Mouse (Mus musculus) lung, adult 18-20 months (tissue): ENCODE results near the gene Cacnb1.

Experiments used
- DNase-seq, 2 experiments: peaks; one replicate each; pipeline ENCODE4 v3.0.0; 2022; ENCODE audit warnings: mixed read lengths in 2 of 2

The Cacnb1 gene

DNA sequence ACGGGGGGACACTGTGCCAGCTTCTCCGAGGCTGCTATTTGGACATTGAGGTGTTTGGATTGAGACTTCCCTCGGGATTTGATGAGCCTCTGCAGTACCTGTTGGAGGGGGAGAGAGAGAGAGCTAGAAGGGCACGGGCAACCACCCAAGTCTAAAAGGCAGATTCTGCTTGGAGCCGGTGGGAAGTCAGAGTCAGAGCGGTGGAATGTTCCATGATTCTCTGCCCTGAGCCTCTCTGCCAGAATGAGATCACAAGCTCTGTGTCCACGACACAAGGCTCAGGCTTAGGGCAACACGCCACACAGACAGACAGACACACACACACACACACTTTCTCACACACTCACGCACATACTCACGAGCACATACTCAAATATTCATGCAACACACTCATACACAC, 17.1 kb downstream of the Cacnb1 start:
- DNase-seq, result peak in 1 of 2 experiments; percentile 26

DNA sequence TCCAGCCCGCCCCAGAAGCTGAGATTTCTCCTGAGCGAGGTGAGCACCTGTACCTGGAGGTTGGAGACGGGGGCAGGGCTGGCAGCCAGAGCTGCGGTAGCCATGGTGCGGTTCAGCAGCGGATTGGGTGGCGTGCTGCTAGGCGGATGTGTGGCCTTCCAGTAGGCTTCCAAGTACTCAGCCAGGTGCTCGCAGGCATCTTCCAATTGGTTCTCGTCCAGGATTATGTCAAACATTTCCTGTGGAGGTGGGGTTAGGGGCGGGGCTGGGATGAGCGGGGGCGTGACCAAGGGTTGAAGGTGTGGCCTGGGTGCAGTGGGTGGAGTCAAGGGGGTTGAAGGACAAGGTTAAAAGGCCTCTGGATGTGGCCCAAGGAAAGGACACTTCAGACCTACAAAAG, 17.8 kb downstream of the Cacnb1 start:
- DNase-seq, result peak; percentile 66 to 72

DNA sequence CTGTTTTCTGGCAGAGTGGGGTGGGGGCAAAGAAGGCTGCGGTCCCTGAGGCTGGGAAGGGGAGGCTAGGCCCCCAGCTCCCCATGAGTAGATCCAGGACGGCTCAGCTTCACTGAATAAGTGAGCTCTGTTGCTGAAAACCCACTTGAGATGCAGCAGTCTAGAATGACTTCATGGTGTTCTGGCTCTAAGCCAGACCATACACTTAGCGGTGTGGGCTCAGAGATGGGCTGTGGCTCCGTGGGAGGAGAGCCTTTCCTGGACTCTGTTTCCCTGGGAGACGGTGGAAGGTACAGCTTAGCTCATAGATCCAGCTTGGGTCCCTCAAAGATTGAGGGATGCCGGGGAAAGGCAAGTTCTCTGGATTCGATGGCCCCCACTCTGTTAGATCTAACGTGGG, 18.7 kb downstream of the Cacnb1 start:
- DNase-seq, result peak in 1 of 2 experiments; percentile 30

DNA sequence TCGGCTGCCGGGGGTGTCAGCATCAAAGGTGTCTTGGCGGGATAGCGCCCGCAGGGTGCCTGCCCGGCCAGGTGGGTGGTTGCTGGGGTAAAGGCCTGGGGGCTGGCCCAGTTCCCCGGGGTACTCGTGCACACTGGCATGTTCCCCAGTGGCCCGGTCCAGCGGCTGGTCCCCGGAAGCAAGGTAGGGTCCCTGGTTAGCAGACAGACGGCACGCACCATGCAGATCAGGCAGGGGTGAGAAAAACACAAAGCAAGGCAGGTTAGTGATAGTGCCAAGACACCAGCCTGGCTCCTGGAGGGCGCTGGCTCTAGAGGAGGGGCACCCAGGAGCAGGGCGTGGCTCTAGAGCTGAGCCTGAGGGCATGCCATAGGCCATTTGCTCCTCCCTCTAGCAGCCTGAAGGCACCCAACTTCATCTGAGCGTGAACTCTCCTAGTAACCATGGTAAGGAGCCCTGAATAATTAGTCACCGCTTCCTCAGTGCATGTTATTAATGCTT, 19.6 kb downstream of the Cacnb1 start:
- peak; percentile 59 for DNase-seq

DNA sequence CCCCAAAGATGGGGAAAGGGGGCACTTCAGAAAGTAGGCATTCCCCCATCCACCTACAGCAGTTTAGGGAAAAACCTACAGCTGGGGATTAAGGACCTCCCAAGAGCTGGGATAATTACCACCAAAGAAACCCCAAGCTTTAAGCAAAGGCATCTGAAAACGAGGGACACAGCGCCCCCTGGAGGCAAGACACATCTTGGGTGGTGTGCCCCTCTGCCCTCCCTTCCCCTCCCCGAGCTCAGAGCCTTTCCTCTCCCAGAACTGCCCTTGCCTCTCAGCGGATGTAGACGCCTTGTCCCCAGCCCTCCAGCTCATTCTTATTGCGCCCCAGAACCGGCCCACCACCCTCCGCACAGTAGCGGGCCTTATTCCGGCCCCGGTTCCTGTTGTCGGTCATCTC, 20.2 kb downstream of the Cacnb1 start:
- peak; percentile 75 to 83 for DNase-seq

DNA sequence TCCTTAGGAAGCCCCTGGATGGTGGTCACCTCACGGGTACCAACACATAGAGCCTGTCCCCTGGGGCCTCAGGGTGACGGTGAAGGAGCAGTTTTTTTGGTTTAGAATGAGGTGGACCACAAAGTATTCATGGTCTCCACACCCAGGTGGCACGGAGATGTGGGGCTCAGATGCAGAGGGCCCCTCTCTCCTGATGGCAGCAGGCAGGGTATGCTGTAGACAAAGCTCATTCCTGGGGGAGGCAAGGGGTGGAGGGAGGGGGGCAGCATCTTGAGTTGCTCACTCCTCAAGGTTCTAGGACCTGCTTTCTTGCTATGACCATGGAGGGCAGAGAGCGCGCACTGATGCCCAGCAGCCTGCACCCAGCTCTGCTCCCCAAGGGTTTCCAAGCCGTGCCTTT, 20.8 kb downstream of the Cacnb1 start:
- DNase-seq, result no peak

DNA sequence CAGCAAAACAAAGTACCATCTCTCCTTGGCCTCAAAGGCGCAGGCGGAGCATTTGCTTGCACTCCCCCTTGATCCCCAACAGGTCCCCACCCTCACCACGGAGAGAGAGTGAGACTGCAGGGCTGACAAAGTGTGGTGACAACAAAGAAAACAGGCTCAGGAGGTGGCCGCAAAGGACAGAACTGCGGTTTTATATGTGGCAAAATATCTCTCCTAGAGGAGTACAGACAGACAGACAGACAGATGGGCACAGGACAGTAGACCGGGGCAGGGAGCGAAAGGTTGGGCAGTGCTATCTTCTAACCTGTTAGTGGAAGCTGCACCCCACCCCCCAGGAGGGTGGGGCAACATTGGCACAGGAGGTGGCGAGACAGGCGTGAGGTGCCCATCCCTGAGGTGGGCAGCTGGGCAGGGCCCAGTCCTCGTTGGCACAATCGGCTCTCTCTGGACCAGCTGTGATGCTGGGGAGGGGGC, 21.4 kb downstream of the Cacnb1 start:
- DNase-seq, result no peak

DNA sequence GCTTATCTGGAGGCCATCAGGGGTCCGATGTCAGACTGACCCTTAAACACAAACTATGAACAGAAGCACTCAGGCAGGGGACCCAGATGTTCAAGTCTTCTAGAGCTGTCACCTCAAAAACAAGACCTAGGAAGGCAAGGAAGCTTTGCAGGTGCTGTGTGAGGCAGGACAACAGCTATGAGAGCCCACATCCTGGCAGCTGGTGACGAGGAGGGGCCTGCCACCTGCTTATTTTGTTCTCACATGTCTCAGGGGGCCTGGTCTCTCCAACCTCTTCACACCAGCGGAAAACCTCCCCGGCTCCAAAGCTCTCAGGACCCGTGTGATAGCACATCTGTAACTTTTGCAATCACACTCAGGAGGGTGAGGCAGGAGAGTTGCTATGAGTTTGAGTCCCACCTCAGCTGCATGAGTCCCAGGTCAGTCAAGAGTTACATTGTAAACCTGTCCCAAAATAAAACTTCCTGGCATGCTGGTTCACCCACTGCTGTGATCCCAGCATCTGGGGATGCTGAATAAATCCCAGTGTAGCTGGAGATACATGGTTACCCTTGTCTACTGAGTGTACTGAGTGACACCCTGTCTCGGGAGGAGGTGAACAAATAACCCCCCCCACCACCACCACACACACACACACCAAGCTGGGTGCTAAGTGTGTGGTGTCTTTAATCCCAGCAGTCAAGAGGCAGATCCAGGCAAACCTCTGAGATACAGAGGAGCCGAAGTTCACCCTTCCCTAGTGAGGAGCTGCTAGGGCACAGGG, 22.3 kb downstream of the Cacnb1 start:
- DNase-seq, result peak; percentile 13 to 37

DNA sequence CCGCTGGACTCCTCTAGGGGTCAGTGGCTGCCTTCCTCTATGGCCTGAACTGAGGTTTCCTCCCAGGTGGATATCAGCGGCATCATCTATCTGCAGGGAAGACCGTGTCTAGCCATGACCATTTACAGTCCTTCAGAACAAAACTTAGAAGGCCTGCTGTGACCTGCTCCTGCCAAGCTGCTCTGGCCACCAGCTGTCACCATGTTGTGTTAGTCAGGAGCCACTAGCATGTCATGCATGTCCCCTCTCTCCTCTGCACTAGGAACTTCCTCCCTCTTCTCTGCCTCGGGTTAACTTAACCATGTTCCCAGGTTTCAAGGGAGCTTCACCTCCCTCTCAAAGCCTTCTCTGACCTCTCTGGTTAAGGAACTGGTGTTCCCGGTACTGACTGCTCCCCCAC, 23.1 kb downstream of the Cacnb1 start:
- no peak for DNase-seq

DNA sequence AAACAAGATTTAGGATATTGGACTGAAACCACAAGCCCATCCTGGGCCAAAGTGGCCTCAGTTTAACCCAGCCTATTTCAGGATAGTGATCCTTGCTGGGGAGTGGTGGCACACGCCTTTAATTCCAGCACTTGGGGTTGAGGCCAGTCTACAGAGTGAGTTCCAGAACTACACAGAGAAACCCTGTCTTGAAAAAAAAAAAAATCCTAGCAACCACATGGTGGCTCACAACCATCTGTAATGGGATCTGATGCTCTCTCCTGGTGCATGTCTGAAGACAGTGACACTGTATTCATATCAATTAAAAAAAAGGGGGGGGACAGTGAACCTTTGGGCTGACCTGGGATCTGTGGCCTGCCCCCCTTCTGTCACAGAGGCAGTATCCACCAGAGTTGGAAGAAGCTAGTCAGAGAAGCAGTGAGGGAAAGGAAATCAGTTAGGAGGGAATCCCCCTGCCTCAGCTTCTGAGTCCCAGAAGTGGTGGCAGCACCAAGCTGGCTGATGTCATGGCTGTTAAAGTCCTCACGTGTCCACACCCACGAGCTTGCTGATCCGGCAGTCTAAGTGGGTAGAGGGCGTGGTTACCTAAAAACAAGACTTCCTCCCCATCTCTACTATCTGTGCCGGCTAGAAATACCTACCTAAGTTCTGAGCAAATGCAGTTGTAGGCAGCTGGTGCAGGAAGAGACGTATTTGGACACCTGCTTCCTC, 23.8 kb downstream of the Cacnb1 start:
- DNase-seq, result peak in 1 of 2 experiments; percentile 17

DNA sequence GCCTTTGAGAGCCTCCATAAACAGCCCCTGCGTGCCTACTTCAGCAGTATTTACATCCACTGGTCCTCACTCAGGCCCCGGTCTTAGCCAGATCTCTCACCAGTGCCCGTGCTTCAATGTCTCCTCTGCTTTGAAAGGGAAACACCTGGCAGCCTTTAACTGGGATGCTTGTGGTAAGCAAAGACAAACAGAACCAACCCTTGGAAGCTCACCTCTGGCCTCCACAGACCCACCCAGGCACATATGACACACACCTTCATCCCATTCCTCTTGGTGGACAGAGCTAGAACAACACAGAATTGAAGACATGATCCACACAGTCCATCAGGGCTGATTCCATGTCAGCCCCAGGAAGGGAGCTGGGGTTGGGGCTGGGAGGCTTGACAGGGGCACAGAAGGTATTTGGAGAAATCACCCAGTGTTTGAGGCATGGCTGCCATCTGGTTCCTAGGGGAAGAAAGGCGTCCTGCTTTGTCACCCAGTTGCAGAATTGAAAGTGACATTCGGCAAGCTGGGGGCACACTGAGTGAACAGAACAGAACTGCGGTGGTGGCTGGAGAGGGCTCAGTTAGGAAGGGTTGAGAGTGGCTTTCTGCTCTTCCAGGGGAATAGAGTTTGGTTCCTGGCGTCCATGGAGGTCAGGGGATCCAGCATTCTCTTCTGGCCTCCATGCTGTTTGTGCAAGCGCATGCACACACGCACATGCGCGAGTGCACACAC, 24.6 kb downstream of the Cacnb1 start:
- DNase-seq, result peak in 1 of 2 experiments; percentile 30

DNA sequence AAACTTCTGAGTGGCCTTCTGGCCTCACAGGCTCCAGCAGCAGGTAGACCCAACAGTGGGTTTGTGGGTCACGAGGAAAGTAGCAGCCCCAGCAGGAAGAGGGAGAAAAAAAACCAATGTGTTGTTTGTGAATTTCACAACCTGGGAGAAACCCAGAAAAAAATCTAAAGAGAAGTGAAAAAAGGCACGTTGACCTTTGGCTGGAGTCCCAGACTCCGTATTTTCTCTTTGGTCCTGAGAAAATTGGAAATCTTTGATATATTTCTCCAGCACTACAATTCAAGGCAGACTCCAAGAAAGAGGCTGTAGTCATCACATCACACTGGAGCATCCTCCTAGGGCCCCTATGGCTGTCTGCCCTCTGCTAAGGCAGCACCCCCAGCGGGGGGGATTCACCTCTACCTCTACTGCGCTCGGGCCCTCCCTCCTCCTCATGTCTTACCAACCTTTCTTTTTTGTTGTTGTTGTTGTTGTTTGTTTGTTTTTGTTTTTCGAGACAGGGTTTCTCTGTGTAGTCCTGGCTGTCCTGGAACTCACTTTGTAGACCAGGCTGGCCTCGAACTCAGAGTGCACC, 25.4 kb downstream of the Cacnb1 start:
- no peak for DNase-seq

DNA sequence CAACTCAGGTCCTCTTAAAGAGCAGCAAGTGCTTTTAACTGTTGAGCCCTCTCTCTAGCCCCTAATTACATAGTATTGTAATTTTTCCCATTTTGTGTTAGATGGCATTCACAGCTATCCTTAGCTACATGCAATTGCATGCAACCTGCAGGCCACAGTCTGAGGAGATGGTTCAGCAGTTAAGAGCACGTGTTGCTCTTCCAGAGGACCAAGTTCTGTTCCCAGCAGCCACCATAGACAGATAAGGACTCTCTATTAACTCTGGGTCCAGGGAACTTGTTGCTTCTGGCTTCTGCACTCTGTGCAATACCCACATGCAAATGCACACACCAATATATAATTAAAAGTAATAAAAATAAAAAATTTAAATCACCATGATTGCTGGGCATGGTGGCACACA, 26.1 kb downstream of the Cacnb1 start:
- DNase-seq, result no peak

DNA sequence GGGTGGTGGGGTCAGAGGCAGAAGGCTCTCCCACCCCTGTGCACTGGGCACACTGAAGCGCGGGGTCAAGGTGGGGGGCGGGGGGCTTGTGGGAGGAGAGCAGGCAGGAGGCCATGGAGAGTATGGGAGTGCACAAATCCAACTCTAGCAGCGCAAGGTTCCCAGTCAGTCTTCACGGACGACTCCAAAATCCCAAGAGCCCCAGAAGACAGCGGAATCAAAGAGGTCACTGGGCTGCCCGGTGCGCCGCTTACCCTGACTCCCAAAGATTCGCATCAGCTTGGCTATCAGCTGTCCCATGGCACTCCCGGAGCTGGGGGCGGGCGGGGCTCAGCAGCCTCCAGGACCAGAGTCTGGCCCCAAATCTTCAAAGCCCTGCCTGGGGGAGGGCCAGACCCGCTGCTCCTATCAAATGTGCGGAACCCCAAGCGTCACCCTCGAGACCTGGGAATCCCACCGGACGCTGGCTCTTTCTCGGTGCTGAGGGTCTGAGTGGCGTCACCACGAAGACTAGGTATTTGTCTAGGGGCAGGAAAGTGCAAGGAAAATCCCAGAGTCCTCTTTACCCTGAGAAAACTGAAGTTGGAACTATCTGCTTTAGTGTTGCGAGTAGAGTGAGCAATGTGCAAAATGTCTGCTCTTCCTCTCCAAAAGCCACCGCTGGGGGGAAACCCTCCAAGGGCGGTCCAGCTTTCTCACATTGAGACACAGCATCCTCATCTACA, 27.1 kb downstream of the Cacnb1 start, which contains the start of gene Arl5c:
Arl5c (minus strand) TSS at position 618 of the 725 bp plus-strand sequence.
- peak; percentile 42 to 44 for DNase-seq

DNA sequence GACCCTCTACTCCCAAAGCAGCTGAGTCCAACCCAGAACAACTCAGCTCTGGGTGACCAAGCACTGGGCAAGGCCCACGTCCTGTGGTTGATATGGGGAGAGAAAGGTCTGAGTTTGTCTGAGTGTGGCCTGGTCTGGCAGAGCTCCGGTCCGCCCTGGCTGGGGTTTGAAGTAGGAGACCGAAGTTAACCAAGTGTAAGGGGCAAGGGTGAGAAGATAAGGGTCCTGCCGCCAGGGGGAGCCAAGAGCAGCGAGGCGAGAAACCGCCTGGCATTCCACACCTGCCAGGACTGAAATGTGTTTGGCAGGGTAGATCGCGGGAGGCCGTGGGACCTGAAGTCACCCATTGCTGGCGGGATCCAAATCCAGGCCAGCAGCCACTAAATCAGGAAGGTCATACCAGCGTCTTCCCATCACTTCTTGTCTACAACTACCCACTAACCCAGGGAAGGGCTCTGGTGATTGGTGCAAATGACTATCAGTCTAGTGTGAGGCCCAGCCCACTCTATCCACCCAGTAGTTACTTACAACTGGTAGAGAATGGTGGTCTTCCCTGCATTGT, 28.2 kb downstream of the Cacnb1 start:
- peak; percentile 85 to 88 for DNase-seq

DNA sequence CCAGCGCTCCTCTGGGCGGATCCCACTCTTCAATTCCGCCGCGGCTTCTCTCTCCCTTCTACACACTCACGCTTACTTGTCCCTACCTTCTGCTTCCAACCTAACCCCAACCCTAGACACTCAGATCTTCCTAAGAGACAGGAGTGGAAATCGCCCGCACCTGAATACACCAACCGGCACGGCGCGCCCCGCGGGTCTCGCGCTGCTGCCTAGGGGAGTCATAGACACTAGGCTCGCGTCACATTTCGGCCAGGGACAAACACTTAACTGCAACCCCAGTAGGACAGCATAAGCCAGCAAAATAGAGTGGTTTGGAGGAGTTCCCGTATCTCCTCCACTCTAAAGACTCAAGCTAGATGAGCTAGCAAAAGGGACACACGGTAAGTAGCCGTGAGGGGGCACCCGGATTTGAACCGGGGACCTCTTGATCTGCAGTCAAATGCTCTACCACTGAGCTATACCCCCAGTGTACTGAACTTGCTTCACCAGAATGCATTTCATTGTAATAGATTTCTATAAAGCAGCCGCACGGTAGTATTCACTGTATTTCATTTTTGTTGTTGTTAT, 34.2 kb downstream of the Cacnb1 start:
- peak; percentile 89 to 92 for DNase-seq

DNA sequence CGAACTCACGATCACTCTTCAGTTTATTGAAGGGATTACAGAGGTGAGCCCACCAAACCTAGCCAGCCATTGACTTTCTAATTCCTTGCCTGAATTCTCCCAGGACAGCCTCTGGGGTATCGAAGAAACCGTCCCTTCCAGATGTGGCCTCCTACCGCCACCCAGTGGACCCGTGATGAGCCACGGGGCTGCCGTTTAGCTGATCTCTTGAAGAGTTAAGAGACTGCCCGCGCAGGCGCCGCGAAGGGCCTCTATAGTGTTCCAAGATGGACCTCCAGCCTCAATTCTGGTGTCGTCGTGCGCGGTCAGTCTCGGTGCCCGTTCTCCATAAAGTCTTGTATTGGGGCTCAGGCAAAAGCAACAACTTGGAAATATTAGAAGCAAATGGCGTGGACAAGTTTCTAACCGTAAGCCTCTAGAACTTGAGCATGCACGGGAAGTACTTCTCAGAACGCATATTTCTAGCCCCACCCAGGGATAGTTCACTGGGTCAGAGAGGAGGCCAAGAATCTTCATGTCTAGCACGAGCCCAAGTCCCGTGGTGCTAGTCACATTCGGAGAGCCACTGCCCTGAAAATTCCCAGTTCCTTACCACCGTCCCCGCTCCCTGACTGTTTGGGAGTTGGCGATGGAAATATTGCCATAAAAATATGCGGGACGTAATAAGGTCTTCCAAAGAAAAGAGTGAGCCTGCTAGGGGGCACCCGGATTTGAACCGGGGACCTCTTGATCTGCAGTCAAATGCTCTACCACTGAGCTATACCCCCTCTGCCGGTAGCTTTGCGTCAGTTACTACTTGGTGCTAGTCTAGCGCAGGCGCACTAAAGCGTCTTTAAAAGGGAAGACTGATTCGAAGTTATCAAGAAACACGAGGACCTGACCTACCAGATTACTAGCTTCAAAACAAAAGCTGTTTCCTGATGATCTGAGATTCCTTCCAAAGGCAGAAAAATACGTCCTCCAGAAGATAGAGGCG, 35.0 kb downstream of the Cacnb1 start:
- DNase-seq, result peak; percentile 93 to 95

DNA sequence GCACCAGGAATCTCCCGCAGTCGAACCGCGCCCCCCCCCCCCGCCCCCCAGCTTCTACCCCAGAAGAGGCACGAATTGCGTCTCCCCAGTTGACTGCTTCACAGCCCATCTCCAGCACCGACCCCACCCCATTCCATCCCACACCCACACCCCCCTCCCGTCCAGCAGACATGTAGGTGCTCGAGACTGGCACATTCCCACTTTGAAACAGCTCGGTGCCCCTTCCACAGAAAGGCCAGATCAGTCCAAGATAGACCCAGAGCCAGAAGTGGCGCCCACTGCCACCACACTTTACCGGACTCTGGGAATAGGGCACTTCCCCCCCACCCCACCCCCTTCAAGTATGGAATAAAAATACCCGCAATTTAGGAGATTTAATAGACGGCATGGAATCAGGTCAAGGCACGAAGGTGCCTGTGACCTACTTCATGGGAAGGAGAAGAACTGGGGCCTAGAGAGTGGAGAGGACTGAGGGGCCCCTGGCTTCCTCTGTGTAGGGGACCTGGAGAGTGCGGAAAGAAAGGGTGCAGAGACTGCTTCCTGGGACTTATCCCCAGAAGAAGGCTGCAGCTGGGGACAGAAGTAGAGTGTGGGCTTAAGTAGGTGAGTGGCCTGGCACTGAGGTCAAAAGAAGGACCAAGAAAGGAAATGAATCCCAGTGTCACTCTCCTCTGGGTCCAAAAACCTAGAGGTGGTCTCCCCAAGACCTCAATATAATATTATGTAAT, 35.9 kb downstream of the Cacnb1 start:
- no peak for DNase-seq
